Mouse (Mus musculus) stomach, postnatal 0 days (tissue): ENCODE results near the gene Pik3c2g. TPM values are rescaled to one million over a fixed set of nuclear protein-coding genes. Genes with fewer than 3 reads are reported as not detected.

Experiments used
- ATAC-seq: fragments of 200-750 bp; cut with Nextera tagmentation; 2 replicates; pipeline ENCODE4 v1.8.0; 2017; ENCODE audit not compliant: low FRiP score, low TSS enrichment
- DNase-seq: peaks from one replicate; pipeline ENCODE4 v3.0.0-alpha.2; 2016; ENCODE audit warnings: low spot score
- H3K27ac ChIP-seq: fragments of 300-500 bp; sonication (generic); replicated peaks from 2 replicates; pipeline ENCODE4 v1.5.1; 2014; ENCODE audit warnings: mild to moderate bottlenecking, control low read depth
- H3K27me3 ChIP-seq: fragments of 300-500 bp; sonication (generic); 2 replicates; pipeline ENCODE4 v1.6.1; 2014; ENCODE audit warnings: low read length; ENCODE audit not compliant: control insufficient read depth, insufficient read depth
- H3K36me3 ChIP-seq: fragments of 300-500 bp; sonication (generic); 2 replicates; pipeline ENCODE4 v1.6.1; 2014; ENCODE audit warnings: low read length, mixed read lengths; ENCODE audit not compliant: control insufficient read depth, insufficient read depth
- H3K4me1 ChIP-seq: fragments of 300-500 bp; sonication (generic); replicated peaks from 2 replicates; pipeline ENCODE4 v1.6.1; 2014; ENCODE audit warnings: antibody characterized with exemption; ENCODE audit not compliant: control insufficient read depth, insufficient read depth
- H3K4me2 ChIP-seq: fragments of 300-500 bp; sonication (generic); replicated peaks from 2 replicates; pipeline ENCODE4 v1.6.1; 2014; ENCODE audit warnings: low read depth, mild to moderate bottlenecking, control low read depth, moderate library complexity
- H3K4me3 ChIP-seq: fragments of 300-500 bp; sonication (generic); 2 replicates; pipeline ENCODE4 v1.5.1; 2014; ENCODE audit warnings: low read depth, low read length, control low read depth
- H3K9ac ChIP-seq: fragments of 300-500 bp; sonication (generic); 2 replicates; pipeline ENCODE4 v1.6.1; 2014; ENCODE audit warnings: mild to moderate bottlenecking, low read length, control low read depth, mixed read lengths
- H3K9me3 ChIP-seq: fragments of 300-500 bp; sonication (generic); 2 replicates; pipeline ENCODE4 v1.6.1; 2016; ENCODE audit warnings: low read length; ENCODE audit not compliant: control insufficient read depth
- CTCF ChIP-seq: IDR thresholded peaks from 2 replicates; pipeline ENCODE4 v1.5.1; 2016; ENCODE audit warnings: antibody characterized with exemption, low read depth, mild to moderate bottlenecking, moderate library complexity
- EP300 ChIP-seq: optimal IDR thresholded peaks from 2 replicates; pipeline ENCODE3; 2016; ENCODE audit warnings: antibody characterized with exemption
- WGBS: fragments of 180-500 bp; shearing (Covaris S2); extraction: QIAGEN DNeasy Blood & Tissue Kit; methylation state at CpG from one replicate; pipeline ENCODE4 v1.1.7; 2014; 5-methylcytosine and 5-hydroxymethylcytosine counted together
- polyA plus RNA-seq: library from polyadenylated mRNA; unstranded; fragments of >200 nt; fragmentation: Nextera tagmentation; extraction: Ambion mirVana; gene quantifications from 2 replicates; pipeline ENCODE4 v1.2.1, GENCODE M21; 2015

Gene Pik3c2g
- polyA plus RNA-seq, 1 experiment from 2014 or later: 5.1 TPM

- no peak overlapping the region for H3K9ac ChIP-seq
- no peak overlapping the region for H3K4me2 ChIP-seq
- ATAC-seq: no peak
- no peaks in the 10 kb centered on the region for H3K27me3 ChIP-seq
- no peaks in the 10 kb centered on the region for H3K9me3 ChIP-seq
- H3K36me3 ChIP-seq: no peaks in the 10 kb centered on the region
- TF ChIP-seq EP300 (no peak), CTCF (no peak)
- DNase-seq: no peak
- H3K4me3 ChIP-seq: no peak overlapping the region
- 71% methylated on average over 8 of the region's 8 CpGs for WGBS
- 0 out of 2 replicates have a peak, but pooled peaks cover 2% of the 10 kb centered on the region for H3K4me1 ChIP-seq
- H3K27ac ChIP-seq: no peak overlapping the region
These were observed 254.3 kb downstream of the Pik3c2g start for GRCm38 (mm10) chr6:139841272-139841671.

- ATAC-seq: no peak
- no peak for TF ChIP-seq CTCF
- no peak for TF ChIP-seq EP300
- H3K4me1 ChIP-seq: 0 out of 2 replicates have a peak, but pooled peaks cover 2% of the 10 kb centered on the region
- H3K4me2 ChIP-seq: no peak overlapping the region
- H3K27ac ChIP-seq: no peak overlapping the region
- no peaks in the 10 kb centered on the region for H3K27me3 ChIP-seq
- no peak overlapping the region for H3K9ac ChIP-seq
- DNase-seq: no peak
- no peaks in the 10 kb centered on the region for H3K9me3 ChIP-seq
- 86% methylated on average over 1 of the region's 1 CpGs for WGBS
- no peak overlapping the region for H3K4me3 ChIP-seq
- no peaks in the 10 kb centered on the region for H3K36me3 ChIP-seq
These were observed 255.6 kb downstream of the Pik3c2g start for GRCm38 (mm10) chr6:139842626-139843025.

- ATAC-seq: no peak
- DNase-seq: no peak
- Histone ChIP-seq H3K4me3 (no peak overlapping the region), H3K36me3 (no peaks in the 10 kb centered on the region), H3K27me3 (no peaks in the 10 kb centered on the region), H3K9me3 (no peaks in the 10 kb centered on the region), H3K4me2 (no peak overlapping the region), H3K27ac (no peak overlapping the region), H3K9ac (no peak overlapping the region), H3K4me1 (0 out of 2 replicates have a peak, but pooled peaks cover 2% of the 10 kb centered on the region)
- no peak for TF ChIP-seq EP300
- WGBS: 76% methylated on average over 4 of the region's 4 CpGs
These were observed 256.5 kb downstream of the Pik3c2g start for GRCm38 (mm10) chr6:139843531-139843930.

- DNase-seq (no peak), ATAC-seq (no peak)
- 41% methylated on average over 7 of the region's 7 CpGs for WGBS
- H3K4me2 ChIP-seq: no peak overlapping the region
- no peaks in the 10 kb centered on the region for H3K27me3 ChIP-seq
- H3K4me3 ChIP-seq: no peak overlapping the region
- no peaks in the 10 kb centered on the region for H3K9me3 ChIP-seq
- H3K36me3 ChIP-seq: no peaks in the 10 kb centered on the region
- TF ChIP-seq EP300 (no peak), CTCF (no peak)
- H3K27ac ChIP-seq: no peak overlapping the region
- no peak overlapping the region for H3K9ac ChIP-seq
- no peaks in the 10 kb centered on the region for H3K4me1 ChIP-seq
These were observed 260.0 kb downstream of the Pik3c2g start for GRCm38 (mm10) chr6:139846889-139847544.

- TF ChIP-seq EP300 (no peak), CTCF (no peak)
- no peaks in the 10 kb centered on the region for H3K36me3 ChIP-seq
- H3K4me2 ChIP-seq: no peak overlapping the region
- WGBS: 72% methylated on average over 3 of the region's 3 CpGs
- H3K27me3 ChIP-seq: no peaks in the 10 kb centered on the region
- H3K4me3 ChIP-seq: no peak overlapping the region
- no peaks in the 10 kb centered on the region for H3K9me3 ChIP-seq
- ATAC-seq (no peak), DNase-seq (no peak)
- no peak overlapping the region for H3K27ac ChIP-seq
- no peaks in the 10 kb centered on the region for H3K4me1 ChIP-seq
- H3K9ac ChIP-seq: no peak overlapping the region
These were observed 262.9 kb downstream of the Pik3c2g start for GRCm38 (mm10) chr6:139849931-139850330.

GRCm38 (mm10) chr6:139851705-139852603, 264.9 kb downstream of the Pik3c2g start:
- no peak for DNase-seq
- H3K4me1 ChIP-seq: no peaks in the 10 kb centered on the region
- TF ChIP-seq EP300 (no peak), CTCF (no peak)
- no peak for ATAC-seq
- WGBS: 81% methylated on average over 21 of the region's 21 CpGs
- no peak overlapping the region for H3K4me2 ChIP-seq
- H3K9ac ChIP-seq: no peak overlapping the region
- no peak overlapping the region for H3K27ac ChIP-seq
- H3K9me3 ChIP-seq: no peaks in the 10 kb centered on the region
- H3K27me3 ChIP-seq: no peaks in the 10 kb centered on the region
- no peaks in the 10 kb centered on the region for H3K36me3 ChIP-seq
- no peak overlapping the region for H3K4me3 ChIP-seq
